Mouse (Mus musculus) cerebral cortex, adult 2 months (tissue): Measurements from ENCODE around the gene Bmper.

Source experiments
- WGBS: fragments of 180-500 bp; shearing (Covaris S2); methylation state at CpG from one replicate; pipeline ENCODE4 v1.1.7; 2018; 5-methylcytosine and 5-hydroxymethylcytosine counted together

Gene Bmper

DNA sequence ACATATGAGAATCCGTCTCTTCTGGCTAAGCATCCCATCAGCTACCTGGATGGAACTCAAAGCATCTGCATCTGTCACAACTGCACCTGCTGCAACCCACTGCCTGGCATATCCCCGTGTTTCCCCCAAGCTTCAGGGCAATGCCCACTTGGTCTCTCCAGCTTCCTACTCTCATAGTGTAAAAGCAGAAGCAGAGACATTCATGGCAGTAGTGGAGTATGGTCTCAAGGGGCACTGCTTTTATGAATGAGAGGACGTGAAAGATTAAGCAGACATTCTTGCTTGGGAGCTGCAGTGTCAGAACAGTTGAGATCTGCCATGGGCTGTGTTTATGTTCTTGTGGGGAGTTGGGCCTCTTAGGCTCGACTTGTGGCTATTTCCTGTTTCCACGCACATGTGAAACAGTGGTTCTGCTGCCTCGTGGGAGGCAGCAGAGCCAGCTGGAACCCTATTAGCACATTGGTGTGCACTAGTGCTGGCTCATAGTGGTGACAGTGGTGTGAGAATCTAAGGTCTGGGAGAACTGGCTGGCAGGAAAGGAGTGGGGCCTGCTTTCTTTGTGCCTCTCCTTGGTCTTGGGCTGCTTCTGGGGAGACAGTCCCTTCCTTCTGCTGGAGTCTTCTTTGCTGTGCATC is 12.6 kb downstream of the Bmper start:
- 73% methylated on average over 6 of the region's 6 CpGs for WGBS

DNA sequence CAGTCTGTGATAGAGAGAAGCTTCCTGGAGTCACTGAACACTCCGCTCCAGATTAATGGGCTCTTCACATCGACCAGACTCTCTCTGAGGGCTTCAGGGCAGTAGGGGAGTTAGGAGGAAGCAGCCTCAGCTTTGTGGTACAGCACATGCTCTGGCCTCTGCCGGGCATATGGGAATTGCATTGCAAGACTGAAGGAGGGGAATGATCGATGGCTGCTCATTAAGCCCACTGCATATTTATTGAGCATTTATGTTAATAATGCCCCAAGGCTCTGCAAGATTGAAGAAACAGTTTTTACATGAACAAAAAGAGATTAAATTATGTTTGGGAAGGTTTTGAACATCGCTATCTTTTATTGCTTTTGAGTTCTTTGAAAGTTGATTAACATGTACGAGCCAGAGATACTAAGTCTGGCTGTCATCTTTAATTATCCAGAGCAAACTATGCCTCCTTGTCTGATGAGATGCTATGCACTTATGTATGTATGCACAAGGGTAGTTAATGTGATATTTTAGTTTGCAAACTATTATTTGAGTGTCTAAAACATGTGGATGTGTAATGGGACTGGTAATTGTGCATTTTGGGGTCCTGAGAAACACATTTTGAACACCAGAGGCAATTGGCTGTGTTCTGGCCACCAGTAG is 13.9 kb downstream of the Bmper start:
- 84% methylated on average over 6 of the region's 6 CpGs for WGBS

DNA sequence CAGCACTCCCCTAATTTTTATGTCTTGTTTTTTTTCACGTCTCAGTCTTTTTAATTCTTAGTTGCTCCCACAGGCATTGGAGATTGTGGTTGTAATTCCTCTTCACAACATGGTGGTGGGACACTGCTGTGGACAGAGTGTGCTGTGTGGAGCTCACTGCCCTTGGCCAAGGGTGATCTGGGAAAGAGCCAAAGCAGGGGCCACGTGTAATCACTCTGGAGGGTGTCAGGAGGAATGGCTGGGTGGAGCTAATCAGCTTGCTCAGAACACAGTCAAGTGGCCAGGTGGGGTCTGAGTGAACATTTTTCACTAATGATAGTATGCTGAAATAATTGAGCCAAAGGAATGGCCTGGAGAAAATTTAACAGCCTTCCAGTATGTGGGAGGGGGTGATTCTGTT is 16.1 kb downstream of the Bmper start:
- WGBS: 78% methylated on average over 2 of the region's 2 CpGs

DNA sequence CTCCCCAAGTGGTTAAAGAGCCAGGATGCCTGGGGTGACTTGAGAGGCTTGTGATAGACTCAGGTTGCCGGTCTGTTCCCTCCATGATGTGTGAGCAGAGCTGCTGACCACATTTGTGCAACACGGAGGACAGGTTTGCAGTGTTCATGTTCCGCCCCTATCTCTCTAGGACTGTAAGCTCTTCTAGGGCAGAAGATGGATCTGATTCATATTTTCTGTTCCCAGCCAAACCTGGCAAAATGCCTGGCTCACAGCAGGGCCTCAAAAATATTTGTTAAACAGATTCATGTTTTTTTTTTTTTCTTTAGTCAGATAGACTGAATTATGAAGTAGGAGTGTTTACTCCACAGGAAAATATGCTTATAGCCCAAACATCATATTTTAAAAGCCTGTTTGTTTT is 20.0 kb downstream of the Bmper start:
- 76% methylated on average over 3 of the region's 3 CpGs for WGBS

DNA sequence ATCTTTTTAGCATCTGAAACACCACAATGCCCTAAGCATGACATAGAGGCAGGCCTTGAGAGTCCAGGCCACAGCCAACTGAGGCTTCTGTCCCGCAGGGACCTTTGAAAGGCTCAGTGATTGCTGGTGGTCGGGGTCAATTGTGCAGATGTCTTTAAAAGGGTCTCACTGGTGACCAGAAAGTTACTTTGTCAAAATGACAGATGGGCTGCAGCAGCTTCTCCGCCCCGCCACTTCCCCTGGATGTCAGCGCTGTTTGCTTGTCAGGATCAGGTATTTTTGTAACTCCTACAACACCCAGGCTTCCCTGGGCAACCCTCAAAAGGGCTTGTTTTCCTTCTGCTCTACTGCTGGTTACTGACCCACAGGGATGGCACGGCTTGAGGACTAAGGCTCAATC is 21.0 kb downstream of the Bmper start:
- 83% methylated on average over 6 of the region's 6 CpGs for WGBS

DNA sequence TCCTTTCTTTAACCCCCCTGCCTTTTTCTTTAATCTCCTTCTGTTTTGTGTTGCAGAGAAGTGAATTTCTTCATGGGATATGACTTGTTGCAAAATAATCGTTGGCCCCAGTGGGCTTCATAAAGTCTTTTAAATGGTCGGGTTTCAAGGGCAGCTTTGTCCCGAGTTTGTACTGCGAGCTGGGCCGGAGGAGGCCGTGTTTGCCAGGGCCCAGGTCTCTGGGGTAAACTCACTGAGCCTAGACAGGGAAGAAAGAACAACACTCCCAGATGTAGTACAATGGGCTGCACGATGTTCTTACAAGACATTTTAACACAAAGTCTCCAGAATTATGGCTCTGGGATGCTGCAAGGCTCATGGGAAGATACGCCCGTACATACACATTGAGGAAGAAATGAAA is 23.5 kb downstream of the Bmper start:
- 86% methylated on average over 9 of the region's 9 CpGs for WGBS

DNA sequence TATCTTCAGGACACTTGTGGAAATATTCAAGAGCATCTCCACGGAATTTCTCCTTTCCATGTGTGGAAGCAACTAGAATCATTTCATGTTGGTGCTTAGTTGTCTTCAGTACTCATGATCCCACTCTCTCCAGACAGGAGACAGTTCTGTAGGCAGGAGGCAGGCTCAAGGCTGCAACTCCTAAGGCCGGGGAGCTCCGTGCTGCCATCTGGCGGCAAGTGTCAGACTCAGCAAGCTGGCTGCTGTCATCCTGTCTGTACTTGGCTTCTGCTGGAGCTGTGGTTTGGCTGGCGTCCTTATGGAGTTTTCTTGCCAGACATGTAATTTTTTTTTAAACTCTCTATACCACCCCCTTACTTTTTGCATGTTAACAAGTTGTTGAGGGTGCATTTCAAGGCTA is 27.1 kb downstream of the Bmper start:
- WGBS: 10% methylated on average over 5 of the region's 5 CpGs

DNA sequence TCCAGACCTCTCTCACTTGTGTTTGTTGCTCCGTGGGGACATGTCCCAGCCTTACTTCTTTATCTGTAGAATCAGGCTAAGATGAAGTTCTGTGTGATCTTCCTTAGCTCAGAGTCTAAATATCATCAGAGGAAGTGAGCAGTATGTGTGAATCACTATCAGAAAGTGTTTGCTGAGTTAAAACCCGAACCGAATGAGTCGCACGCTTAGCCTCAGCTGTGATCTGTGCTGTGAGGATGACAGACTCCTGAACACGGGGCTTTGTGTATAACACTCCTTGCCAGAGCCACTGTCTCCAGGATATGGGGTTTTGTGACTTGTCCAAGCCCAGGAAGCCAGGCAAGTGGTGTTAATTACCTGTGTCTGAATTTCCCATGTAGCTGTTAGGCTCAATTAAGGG is 28.1 kb downstream of the Bmper start:
- 67% methylated on average over 6 of the region's 6 CpGs for WGBS

DNA sequence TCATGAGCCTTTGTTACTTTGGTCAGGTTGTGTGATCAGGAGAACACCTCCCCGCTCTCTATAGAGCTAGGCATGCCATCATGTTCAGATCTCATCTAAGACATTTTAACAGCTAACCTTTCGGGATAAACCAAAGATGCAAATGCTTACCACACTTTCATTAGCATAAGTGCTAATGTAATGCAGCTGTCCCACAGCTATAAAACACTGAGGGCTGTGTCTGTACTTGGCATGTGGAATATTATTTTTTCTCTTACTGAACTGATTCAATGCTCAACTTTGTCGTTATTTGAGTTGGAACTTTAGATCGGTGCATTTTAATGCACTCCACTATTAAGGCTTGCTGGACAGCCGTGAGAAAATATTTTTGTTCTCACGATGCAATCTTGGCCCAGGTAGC is 30.7 kb downstream of the Bmper start:
- 65% methylated on average over 6 of the region's 6 CpGs for WGBS

DNA sequence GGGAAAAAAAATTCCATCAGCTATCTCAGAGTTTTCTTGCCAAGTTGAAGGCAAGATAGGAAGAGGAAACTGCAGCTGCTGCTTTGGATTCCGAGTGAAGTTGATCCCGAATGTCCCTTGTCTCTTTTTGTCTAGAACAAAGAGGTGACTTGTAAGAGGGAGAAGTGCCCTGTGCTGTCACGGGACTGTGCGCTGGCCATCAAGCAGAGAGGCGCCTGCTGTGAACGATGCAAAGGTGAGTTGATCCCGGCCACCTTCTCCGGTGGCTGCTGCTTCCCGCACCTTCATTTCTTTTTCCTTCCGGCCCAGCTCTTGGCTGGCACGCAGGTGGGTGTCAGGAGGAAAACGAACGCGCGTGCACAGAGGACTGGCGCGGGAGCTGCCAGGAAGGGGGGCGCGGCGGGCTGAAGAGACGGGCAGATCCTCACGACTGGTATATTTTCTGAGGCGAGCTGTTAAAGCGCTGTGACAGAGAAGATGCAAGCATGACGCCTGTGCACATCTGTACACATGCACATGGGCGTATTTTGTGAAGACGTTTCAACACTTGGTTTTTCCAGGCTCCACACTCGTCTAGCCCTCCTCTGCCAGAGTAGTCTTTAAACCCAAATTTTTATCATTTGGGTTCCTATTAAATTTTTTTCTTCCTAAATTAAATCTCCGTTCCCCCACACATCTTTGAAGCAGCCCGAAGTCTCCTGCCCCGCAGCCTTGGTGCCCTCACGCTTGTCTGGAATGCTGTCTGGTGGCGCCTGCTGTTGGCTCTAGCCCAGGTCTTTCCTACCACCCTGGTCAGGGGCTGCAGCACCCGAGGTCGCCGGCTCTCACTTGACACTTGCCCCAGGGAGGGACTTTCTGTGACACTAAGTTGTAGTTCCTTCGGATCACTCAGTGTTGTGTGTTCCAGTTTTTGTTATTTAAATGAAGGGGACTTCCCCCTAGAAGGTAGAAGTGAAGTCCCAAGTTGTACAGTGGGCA is 31.6 kb downstream of the Bmper start:
- 24% methylated on average over 37 of the region's 37 CpGs for WGBS

DNA sequence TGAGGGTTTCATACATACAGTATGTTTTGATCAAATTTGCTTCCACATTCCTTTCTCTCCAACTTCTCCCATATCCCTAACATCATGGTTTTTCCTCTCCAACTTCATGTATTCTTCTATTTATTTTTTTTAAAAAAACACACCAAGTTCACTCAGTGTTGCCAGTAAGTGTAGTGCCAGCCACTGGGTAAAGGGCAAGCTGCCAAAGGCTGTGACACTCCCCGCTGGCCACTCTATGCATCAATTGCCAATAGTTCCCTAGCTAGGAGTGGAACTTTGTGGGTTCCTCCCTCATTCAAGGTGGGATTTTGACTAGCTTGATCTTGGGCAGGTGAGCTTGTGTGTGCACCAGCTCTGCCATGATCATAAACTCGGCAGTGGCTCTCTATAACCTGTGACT is 33.0 kb downstream of the Bmper start:
- 74% methylated on average over 2 of the region's 2 CpGs for WGBS

DNA sequence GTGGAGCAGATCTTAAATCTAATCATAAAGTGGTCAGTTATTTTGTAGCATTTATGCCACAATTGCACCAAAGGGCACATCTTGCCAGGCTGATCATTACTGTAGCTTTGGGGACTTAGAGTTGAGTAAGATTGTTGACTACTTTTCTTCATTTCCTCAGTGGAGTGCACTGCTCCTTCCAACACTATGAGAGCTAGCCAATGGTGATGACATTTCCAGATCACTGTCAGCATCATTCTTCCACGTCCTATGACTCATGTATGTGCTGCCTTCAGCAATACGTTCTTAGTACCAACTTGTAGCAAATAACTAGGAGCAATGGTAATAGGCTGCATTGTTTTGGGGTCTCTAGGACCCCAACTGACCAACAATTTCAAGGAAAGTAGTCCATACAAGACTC is 33.7 kb downstream of the Bmper start:
- WGBS: 87% methylated on average over 2 of the region's 2 CpGs

DNA sequence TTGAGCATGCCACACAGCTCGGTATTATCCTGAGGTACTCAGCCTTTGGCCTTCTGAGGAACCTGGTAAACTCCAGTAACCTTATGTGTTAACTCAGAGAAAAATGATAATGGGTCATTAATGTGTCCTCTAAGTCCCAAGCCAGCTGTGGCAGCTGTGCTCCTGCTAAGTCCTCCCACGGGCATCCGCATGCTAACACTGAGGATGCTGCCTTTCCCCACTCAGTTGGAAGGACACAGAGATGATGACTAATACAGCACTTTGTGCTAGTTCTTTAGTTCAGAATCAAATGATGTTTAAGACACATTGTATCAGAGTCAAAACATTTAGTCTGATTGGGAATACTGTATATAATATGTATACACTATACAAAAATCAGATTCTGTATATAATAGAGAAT is 39.0 kb downstream of the Bmper start:
- 85% methylated on average over 3 of the region's 3 CpGs for WGBS

DNA sequence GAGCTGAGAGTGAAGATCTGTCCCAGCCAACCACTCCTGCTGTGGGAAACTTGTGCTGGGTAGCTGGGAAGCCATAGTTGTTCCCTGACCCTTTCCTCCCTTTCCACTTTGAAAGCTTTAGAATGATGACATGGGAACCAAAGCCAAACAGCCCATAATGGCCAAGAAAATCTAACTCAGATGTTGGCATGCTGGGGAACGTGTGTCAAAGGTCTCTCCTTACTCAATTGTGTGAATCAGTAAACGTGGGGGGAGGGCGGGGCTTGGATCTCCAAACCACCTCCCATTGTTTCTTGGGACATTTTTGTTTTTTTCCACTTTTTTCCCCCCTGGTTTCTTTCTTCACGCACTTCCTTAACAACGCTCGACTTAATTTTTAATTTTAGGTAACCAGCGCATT is 40.0 kb downstream of the Bmper start:
- WGBS: 84% methylated on average over 7 of the region's 7 CpGs

DNA sequence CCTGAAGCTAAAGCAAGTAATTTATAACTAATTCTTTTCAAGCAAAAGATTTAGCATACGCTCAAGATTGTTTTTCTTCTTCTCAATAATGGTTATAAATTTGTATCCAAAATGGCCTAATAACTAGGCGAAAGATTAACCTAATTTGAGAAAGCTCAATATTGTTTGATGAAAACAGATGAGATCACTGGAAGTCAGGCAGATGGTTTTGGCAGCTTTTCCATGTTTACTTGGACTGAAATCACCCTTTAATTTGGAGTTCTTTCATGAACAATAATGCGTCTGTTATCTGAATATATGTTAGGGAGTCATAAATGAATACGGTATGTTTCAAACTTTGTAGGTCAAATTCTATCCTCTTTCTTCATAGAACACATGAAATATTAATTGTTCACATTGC is 41.6 kb downstream of the Bmper start:
- WGBS: 83% methylated on average over 4 of the region's 4 CpGs

DNA sequence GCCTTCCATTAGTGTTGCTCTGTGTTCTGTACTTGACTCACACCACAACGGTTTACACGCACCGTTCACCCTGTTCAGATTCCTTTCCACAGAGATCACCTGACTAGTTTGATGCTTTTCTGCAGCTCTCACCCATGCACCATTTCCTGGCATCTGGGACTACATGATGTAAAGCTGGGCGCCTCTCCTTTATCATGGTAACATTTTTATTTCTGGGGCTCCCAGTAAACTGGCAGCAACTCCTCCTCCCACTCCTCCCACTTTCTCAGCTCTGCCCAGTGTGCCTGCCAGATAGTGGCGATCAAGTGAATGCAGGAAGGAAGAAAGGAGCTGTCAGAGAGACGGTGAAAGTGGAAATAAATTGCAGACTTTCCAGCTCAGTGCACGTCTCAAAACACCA is 45.7 kb downstream of the Bmper start:
- 35% methylated on average over 7 of the region's 7 CpGs for whole genome bisulfite sequencing

DNA sequence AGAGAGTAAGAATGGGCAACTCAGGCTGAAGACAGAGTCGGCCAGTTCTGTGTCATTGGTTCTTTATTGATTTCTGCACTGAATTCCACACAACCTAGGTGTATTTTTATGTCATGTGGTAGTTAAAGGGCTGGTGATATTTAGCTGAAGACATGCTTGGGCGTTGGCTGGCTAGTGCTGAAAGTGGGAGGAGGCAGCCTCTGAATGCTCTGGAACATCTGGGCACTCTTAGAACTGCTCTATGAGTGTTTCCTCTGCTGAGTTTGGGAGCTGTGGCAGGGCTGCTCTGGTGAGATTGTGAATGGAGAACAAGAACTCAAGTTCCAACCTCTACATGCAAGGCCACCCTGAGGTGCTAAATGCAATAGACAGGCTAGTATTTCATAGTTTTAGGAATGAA is 46.2 kb downstream of the Bmper start:
- WGBS: 25% methylated on average over 2 of the region's 2 CpGs

DNA sequence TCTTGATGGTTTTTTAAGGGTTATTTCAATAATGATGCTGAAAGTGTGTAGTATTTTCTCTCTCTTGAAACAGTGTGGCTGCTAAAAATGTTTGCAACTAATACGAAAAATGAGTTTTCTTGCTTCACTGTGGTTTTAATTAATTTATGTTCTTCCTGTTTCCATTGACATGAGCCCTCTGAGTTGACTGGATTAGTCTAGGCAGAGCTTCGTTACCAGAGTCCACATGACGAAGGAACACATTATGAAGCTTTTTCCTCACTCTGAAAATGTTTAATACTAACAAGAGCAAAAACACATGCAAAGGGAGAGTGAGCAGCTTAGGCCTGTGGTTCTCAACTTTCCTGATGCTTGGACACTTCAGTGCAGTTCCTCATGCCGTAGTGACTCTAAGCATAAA is 53.4 kb downstream of the Bmper start:
- 88% methylated on average over 4 of the region's 4 CpGs for WGBS

DNA sequence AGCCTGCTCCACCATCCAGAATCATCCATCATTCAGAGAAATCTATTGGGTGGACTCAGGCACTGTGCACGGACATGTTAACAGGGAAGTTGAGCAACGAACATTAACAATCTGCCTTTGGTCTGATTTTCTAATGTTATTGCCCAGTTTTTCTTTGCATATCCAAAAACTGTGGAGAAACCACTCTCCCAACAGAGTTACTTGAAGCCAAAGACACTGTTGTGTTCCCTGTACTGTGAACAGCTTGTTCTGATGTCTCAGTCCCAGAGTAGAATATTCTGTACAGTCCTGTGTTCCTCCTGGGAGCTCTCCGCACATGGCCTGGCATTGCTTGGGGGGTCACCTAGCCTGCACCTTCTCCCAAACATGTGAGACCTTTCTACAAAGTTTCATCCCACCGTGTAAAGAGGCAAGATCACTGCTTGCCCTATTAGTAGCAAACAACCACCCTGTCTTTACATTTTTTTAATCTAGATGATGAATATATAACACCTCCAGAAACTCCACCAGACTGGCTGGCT is 62.1 kb downstream of the Bmper start:
- 57% methylated on average over 4 of the region's 4 CpGs for WGBS

DNA sequence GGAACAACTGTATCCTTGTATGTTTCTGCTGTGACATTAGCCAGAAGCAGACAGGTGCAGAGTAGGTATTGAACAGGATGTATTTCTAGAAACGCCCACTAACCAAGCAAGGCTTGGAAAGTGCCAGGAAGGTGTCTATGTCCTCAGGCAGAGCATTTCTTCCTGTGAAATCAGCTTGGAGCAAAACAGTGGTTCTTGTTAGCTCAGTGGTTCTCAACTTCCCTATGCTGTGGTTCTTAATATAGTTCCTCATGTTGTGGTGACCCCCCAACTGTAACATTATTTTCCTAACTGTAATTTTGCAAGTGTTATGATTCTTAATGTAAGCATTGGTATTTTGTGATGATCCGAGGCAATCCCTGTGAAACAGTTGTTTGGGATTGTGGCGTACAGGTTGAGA is 70.7 kb downstream of the Bmper start:
- WGBS: 91% methylated on average over 3 of the region's 3 CpGs

DNA sequence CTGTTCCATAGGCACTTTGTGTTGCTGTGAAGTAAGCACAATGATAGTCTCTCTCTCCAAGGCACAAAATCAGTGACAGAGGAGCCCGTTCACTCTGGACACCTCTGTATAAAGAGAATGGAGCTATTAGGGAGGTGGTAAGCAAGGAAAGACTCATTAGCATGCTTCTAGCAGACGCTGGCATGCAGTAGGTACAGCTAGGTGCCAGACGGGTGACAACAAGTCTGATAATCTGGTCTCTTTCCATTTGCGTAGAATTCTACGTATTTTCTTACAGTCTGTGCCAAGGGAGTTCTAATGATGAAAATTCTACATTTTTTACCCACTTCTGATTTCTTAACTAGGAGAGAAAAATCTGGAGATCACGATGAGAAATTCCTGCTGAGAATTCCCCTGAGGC is 72.7 kb downstream of the Bmper start:
- 68% methylated on average over 6 of the region's 6 CpGs for WGBS

DNA sequence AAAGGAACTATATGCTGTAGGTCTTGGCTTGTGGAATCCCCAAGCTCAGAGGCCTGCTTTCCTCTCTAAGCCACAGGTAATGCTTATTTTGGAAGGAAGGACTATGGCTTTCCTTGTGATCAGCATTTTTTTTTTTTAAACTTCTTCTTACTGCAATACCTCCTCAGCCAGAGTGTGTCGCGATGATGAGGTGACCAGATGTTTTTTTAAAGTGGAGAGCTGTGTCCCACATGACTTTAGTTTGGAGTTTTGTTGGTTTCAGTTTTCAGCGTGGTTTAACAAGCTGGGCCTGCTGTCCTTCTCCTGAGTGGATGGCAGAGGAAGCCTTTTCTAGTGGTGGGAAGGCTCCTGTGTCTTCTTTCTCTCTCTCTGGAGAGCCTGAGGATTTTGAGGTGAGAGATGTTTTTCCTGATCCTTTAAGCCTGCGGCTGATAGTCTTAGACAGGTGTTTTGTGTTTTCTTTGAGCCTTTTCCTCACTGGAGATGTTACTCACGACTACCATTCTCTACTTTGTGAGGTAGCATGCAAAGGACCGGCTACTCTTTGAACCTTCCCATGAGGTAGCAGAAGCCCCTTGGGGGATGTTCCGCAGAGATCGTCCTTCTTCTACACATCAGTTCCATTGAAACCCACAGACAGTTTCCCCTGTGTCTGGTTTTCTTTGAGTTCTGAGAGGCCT is 74.8 kb downstream of the Bmper start:
- WGBS: 92% methylated on average over 8 of the region's 8 CpGs
